Comparison of ENCODE assay signal across 12 mouse cellular contexts in the genomic region with DNA sequence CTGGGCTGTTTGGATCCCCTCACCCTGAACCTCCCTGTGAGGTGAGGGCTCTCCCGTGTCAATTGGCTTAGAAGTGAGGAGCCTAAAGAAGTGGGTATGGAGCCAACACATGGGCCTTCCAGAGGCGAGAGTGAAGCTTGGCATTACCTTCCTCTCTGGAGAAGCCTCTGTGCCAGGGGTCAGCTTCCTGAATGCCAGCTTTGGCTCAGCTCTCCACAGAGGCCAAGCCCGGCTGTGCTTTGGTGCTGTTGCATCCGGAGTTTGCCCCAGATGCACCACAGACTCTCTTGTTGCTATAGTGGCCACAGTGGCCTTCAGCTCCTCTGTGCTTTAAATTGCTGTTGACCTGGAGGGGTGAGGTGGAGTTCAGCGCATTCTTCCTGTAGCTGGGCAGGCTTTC.
DNase-seq lines count a peak whose midpoint lies in the region; ATAC-seq and TF ChIP-seq lines count a peak whose summit lies in the region.
"Had no signal": no experiment of that assay in that cellular context is flagged by ENCODE, and none has a peak within 500 bp of the region (broad histone marks: within the 10 kb centered on the region; RNA-seq: fewer than 3 reads in every experiment).

No protein-coding gene starts in this region.

- ATAC-seq in kidney, embryonic 15.5 days (replicated peaks; ENCODE audit: low FRiP score): no peak
- ATAC-seq in stomach, embryonic 14.5 days (ENCODE audit: insufficient number of reproducible peaks, insufficient read depth, low FRiP score, low read depth): no peak
- ATAC-seq in stomach, postnatal 0 days (ENCODE audit: low FRiP score, low TSS enrichment): no peak
- ATAC-seq: Patski had no signal

- 75% methylated on average over 5 of the region's 5 CpGs for WGBS in kidney, embryonic 15.5 days
- 68% methylated on average over 5 of the region's 5 CpGs for WGBS in stomach, embryonic 14.5 days
- 49% methylated on average over 5 of the region's 5 CpGs for WGBS in stomach, postnatal 0 days

- peak; percentile 49 to 58 for DNase-seq in cerebellum, postnatal 10 days
- no peak for DNase-seq in cerebellum, postnatal 25 days
- no peak for DNase-seq in kidney, adult 8-10 months
- no peak for DNase-seq in stomach, postnatal 0 days (ENCODE audit: low spot score)
- no peak for DNase-seq in spleen, adult 12 weeks (ENCODE audit: low spot score)
- no peak for DNase-seq in lung, postnatal 14 days
- DNase-seq: gastrocnemius, postnatal 14 days had no signal

- H3K9me3 ChIP-seq in kidney, embryonic 15.5 days (replicated peaks): no peaks in the 10 kb centered on the region
- H3K9me3 ChIP-seq in stomach, embryonic 14.5 days (ENCODE audit: control insufficient read depth, low read depth, low read length): no peaks in the 10 kb centered on the region
- H3K9me3 ChIP-seq in stomach, postnatal 0 days (ENCODE audit: control insufficient read depth, low read length): no peaks in the 10 kb centered on the region
- H3K9me3 ChIP-seq: liver, embryonic 15.5 days had no signal

- no peak overlapping the region for H3K9ac ChIP-seq in kidney, embryonic 15.5 days
- no peak overlapping the region for H3K9ac ChIP-seq in stomach, embryonic 14.5 days (replicated peaks; ENCODE audit: low read depth, low read length)
- H3K9ac ChIP-seq in stomach, postnatal 0 days (ENCODE audit: low read length): no peak overlapping the region
- H3K9ac ChIP-seq: liver, embryonic 15.5 days had no signal

- TF ChIP-seq CTCF in stomach, postnatal 0 days (IDR thresholded peaks at IDR 0.05; ENCODE audit: low read depth): no peak

- no peaks in the 10 kb centered on the region for H3K27me3 ChIP-seq in kidney, embryonic 15.5 days
- H3K27me3 ChIP-seq in stomach, embryonic 14.5 days (ENCODE audit: control insufficient read depth, insufficient read depth, low read length): no peaks in the 10 kb centered on the region
- H3K27me3 ChIP-seq in stomach, postnatal 0 days (ENCODE audit: control insufficient read depth, insufficient read depth, low read length): no peaks in the 10 kb centered on the region
- H3K27me3 ChIP-seq: liver, embryonic 15.5 days; Patski had no signal

- H3K4me3 ChIP-seq in kidney, embryonic 15.5 days (replicated peaks): no peak overlapping the region
- H3K4me3 ChIP-seq in stomach, embryonic 14.5 days (ENCODE audit: low read depth, low read length): no peak overlapping the region
- H3K4me3 ChIP-seq in stomach, postnatal 0 days (ENCODE audit: low read depth, low read length): no peak overlapping the region
- H3K4me3 ChIP-seq: liver, embryonic 15.5 days had no signal

- H3K4me2 ChIP-seq in kidney, embryonic 15.5 days: no peak overlapping the region
- H3K4me2 ChIP-seq in stomach, embryonic 14.5 days (replicated peaks; ENCODE audit: low read depth, low read length): no peak overlapping the region
- H3K4me2 ChIP-seq in stomach, postnatal 0 days (replicated peaks; ENCODE audit: low read depth): no peak overlapping the region
- H3K4me2 ChIP-seq: liver, embryonic 15.5 days; midbrain, embryonic 11.5 days had no signal

- peak overlapping the region; percentile 46 for H3K27ac ChIP-seq in kidney, embryonic 15.5 days
- H3K27ac ChIP-seq in stomach, embryonic 14.5 days (ENCODE audit: low read length): peak overlapping the region; percentile 45; the same call in 1 of the 2 replicates
- H3K27ac ChIP-seq in stomach, postnatal 0 days (replicated peaks): no peak overlapping the region
- H3K27ac ChIP-seq: liver, embryonic 15.5 days had no signal

- peaks cover 38% of the 10 kb centered on the region for H3K36me3 ChIP-seq in kidney, embryonic 15.5 days
- H3K36me3 ChIP-seq in stomach, embryonic 14.5 days (ENCODE audit: control insufficient read depth, insufficient read depth, low read length): peaks cover 5% of the 10 kb centered on the region; the same call in 1 of the 2 replicates
- no peaks in the 10 kb centered on the region for H3K36me3 ChIP-seq in stomach, postnatal 0 days (ENCODE audit: control insufficient read depth, insufficient read depth, low read length)

- peaks cover 65% of the 10 kb centered on the region for H3K4me1 ChIP-seq in kidney, embryonic 15.5 days
- H3K4me1 ChIP-seq in stomach, embryonic 14.5 days (ENCODE audit: control insufficient read depth, insufficient read depth, low read length): peaks cover 39% of the 10 kb centered on the region
- peaks cover 3% of the 10 kb centered on the region; the same call in 1 of the 2 replicates for H3K4me1 ChIP-seq in stomach, postnatal 0 days (replicated peaks; ENCODE audit: control insufficient read depth, insufficient read depth)

- TF ChIP-seq EP300 in stomach, postnatal 0 days (optimal IDR thresholded peaks at IDR 0.05): no peak

Comparison
In these comparisons a context has a peak if more than half of its experiments do, and no peak if none do; other contexts are left out.
1. DNase-seq: peak in cerebellum, postnatal 10 days (2 of 2); none in cerebellum, postnatal 25 days (0 of 2), kidney, adult 8-10 months (0 of 2), stomach, postnatal 0 days (single experiment), spleen, adult 12 weeks (single experiment) and lung, postnatal 14 days (single experiment).